Mouse (Mus musculus) kidney, adult 18-20 months (tissue): Measurements from ENCODE around the gene Zp1.

Experiments used
- DNase-seq: peaks from one replicate; pipeline ENCODE4 v3.0.0; 2021

Gene Zp1

GRCm38 (mm10) chr19:10921058-10921457 lies 626 bp upstream of the Zp1 start:
- no peak for DNase-seq

DNA sequence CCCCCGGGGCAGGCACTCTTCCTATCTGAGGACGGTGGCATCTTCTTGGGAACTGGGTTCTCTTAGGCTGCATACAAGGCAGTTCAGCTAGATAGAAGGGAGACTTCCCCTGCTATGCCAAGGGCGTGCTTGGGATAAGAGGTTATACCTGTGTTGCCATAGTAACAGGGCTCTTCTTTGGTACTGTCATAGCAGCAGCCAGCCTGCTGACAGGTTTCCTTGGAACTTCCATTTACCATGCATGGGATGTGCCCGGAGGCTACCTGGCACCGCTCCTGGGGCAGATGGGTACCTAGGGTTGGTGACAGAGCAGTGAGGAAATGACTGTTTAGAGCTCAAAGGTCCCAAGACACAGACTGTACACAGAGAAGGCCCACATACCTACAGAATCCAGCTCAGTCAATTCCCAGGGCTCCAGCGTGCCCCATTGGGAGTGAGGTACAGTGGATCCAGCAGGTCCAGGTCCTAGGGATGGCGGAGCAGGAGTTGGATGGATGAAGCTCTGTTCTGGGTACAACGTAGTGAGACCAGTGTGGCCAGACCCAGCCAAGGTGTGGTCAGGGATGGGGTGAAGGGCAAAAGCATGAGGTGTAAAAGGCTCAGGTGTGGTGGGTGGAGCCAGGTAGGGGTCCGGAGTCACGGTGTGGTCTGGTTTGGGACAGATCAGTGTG lies 2.0 kb downstream of the Zp1 start:
- DNase-seq: no peak

DNA sequence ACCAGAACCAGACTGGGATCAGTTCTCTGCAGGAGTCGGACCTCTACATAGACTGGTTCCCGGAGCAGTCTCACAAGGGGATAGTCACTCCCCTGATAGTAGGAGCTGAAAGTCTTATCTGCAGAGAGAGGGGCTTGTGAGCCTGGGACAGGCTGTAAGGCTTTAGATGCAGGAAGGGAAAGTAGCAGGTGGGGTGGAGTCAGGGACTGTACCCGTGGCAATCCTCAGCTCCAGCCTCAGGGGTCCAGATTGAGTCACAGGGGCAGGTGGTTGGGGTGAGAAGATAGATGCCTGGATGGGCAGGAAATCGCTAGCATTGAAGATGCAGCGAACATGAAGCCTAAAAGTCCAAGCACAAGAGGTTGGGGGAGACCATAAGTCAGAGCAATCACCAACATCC lies 3.9 kb downstream of the Zp1 start:
- DNase-seq: no peak

GRCm38 (mm10) chr19:10914870-10915269 lies 5.6 kb downstream of the Zp1 start:
- no peak for DNase-seq

DNA sequence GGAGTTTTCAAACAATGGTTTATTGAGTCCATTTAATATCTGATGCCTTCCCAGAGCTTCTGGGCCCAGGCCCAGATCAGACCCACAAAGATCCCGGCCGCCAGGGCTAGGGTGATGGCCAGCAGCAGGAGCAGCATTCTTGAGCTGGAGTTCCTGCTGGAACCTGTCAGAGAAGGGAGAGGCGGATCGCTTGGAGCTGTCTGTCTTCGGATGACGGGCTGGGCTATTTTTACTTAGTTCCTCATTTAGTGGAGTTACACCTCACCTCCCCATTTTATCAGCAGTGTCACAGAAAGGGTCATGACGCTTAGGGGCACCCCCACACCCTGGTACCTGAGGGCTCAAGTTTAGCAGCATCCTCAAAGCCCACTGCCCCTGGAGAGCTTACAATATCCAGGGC lies 6.1 kb downstream of the Zp1 start:
- DNase-seq: no peak

DNA sequence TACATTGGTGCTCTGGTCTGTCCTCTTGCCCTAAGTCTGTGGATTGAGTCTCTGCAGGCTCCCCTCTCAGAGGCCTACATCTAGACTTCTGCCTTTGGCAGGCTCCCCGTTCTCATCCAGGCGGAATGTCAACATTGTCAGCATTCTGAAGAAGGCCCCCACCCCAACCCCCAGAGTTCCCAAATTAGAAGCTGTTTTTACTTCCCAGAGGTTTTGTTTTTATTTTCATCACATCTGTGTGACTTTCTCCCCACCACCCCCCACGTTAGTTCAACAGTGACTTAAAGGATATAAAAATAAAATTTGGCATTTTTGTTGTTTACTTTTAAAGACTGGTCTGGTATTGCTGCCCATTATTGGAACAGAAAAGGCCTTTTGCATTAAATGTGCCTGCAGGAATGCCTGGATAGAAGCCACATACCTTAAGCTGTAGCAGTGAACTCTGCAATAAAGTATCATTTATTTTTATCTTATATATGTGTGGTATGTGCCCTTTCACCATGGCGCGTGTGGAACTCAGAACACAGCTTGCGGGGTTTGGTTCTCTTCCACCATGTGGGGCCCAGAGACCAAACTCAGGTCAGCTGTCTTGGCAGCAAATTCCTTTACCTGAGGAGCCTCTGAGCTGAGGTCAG lies 11.2 kb downstream of the Zp1 start:
- DNase-seq: no peak

GRCm38 (mm10) chr19:10907891-10908290 lies 12.5 kb downstream of the Zp1 start:
- peak; percentile 72 for DNase-seq

DNA sequence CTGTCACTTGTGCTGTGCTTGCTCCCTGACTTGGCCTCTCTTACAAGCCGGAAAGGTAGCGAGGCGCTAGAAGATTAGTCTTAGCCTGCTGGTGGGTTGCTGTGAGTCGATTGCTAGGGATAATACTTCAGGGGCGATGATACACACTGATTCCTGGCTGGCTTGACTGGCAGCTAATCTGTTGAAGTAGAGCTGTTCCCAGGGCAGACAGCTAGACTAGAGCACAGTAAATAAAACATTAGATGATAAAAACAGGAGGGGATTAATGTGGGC lies 14.8 kb downstream of the Zp1 start:
- DNase-seq: no peak

DNA sequence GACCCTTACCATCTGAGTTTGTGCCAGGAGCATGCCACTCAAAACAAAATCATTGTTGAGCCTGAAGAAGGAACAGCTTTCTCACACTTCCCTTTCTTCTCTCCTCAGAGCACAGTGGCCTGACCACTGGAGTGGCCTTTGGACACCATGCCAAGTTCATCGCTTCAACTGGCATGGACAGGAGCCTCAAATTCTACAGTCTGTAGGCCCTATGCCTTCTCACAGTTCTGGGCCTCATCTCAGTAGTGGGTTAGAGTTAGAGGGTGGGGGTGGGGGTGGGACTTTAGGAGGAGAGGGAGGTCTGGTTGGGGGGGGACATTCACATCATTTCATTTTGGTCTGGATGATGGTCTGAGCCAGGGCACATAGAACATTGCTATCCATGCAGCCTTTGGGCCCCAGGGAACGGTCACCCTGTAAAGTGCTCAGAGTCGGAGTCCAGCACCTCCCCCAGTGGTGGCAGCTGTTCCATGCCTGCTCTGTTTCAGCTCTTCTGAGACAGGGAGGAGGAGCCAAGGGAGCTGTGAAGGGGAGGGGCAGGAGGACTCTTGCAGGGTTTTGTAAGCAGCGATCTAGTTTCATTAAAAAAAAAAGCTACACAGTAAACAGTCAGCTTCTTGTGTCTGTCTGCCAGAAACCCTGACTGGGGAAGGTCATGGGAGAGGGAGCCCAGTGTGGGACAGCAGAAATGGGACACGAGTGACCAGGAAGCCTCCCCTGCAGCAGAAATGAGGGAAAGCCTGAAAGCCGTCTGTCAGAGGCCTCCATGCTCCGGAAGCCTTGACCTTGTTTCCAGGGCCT lies 15.3 kb downstream of the Zp1 start:
- DNase-seq: peak; percentile 62

DNA sequence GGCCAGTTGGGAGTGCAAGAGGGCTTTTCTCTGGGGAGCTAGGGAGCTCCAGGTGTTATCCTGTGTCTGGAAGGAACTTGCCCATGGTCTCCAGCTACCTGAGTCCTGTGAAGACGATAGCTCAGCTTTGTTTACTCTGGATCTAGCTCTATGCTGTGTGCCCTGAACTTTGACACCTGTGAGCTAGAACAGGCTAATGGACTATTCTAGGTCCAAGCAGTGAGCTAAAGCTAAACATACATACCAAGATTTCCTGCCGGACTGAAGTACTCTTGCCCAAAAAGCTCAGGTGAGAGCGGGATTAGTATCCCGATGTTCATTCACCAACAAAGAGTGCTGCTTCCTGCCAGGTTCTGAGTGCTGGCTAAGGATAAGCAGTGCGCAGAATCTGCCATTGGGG lies 15.9 kb downstream of the Zp1 start:
- DNase-seq: no peak

DNA sequence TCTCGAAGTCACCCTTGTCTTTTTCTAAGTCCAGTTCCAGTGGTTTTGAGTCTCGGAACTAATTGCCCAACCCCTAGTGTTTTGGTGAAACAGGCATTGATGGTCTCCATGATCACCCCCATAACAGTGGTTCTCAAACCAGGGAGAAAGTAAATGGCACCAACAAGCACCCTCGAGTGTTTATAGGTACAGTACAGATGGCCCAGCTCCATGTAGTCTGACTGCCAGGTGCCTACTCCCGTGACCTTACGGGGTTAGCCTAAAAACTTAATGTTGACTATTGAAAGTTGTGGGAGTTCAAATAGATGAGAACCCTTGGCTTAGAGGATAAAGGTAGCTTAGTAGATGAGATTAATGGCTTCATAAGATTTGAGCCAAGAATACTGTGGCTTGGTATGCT lies 19.4 kb downstream of the Zp1 start:
- no peak for DNase-seq

DNA sequence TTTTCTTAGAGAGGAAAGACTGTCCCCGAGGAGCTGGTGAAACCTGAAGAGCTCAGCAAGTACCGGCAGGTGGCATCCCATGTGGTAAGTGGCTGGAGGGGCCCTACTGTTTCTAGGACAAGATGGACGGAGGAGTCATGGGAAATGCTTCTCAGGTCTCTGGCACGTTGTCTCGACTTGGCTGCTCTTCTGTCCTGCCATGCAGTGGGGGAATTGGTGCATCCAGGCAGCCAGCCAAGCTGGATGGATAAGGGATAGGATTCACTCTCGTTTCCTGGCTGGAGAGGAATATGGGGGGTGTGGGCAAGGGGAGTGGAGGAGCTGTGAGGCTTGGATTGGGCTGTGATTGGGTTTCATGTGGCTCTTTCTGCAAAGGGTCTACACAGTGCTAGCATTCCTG lies 20.1 kb downstream of the Zp1 start:
- no peak for DNase-seq

- DNase-seq: no peak
Measured at GRCm38 (mm10) chr19:10897491-10897890, 22.9 kb downstream of the Zp1 start.

GRCm38 (mm10) chr19:10896849-10897248 lies 23.6 kb downstream of the Zp1 start:
- no peak for DNase-seq

- DNase-seq: no peak
Measured at GRCm38 (mm10) chr19:10895708-10896107, 24.7 kb downstream of the Zp1 start.

GRCm38 (mm10) chr19:10895016-10895528 lies 25.4 kb downstream of the Zp1 start, which contains the start of gene Prpf19:
TSS of gene Prpf19 (plus strand) at chr19:10895231.
- DNase-seq: peak; percentile 98

DNA sequence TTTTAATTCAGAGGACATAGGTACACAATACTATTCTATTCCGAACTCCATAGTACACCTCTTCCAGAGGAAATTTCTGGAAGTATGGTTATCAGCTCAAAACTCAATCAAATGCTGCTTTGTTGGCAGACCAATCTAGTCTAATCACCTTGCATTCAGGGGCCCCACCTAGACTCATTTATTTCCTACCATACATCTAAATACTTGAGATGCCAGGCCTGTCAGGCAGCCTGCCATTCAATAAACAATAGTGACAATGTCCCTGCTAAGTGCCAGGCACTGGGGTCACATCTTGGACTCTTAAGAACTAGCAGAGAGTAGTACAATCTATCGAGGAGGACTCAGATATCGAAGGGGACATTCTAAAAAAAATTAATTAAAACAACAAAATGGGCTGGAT lies 28.2 kb downstream of the Zp1 start:
- DNase-seq: no peak

GRCm38 (mm10) chr19:10881426-10882154 lies 38.8 kb downstream of the Zp1 start, which contains the start of gene Tmem109:
TSS of gene Tmem109 (minus strand) at chr19:10882001.
- DNase-seq: peak; percentile 93

DNA sequence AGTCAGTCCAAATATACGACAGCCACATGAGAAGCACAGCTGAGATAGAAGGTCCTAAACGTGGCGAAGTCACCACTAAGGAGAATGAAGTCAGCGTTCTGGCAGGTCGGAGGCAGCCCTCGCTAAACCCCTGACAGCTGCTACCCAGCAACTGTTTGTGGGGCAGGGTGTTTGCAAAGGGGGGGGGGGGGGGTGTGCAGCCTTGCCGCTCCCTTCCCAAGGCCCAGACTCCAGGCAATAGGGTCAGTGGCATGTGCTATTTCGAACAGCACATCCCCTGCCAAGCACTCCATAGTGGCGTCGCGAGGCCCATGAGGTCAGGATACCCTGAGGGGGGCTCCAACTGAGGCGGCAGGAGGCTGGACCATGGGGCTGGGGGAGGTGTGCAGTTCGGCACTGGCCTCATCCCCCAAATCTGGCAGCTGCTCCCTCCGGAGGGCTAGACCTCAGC lies 39.4 kb downstream of the Zp1 start:
- peak; percentile 27 for DNase-seq

- DNase-seq: peak; percentile 61
Measured at GRCm38 (mm10) chr19:10880085-10880974, 40.1 kb downstream of the Zp1 start.

- DNase-seq: no peak
Measured at GRCm38 (mm10) chr19:10878201-10878837, 42.1 kb downstream of the Zp1 start.
